Mouse (Mus musculus): ENCODE measurements around the gene Sh3gl3. TPM values are rescaled to one million over a fixed set of nuclear protein-coding genes. Genes with fewer than 3 reads are reported as not detected.

Sh3gl3 gene
- 3.7 TPM for polyA plus RNA-seq (2017; shearing (Covaris generic))

GRCm38 (mm10) chr7:82173540-82173939, at the start of gene Sh3gl3:
Gene Sh3gl3, plus strand, starts transcription at chr7:82173840.

GRCm38 (mm10) chr7:82335211-82336121, 161.8 kb downstream of the Sh3gl3 start, which contains the start of gene Adamtsl3:
Gene Adamtsl3, plus strand, starts transcription at chr7:82335694.

Other genes starting within 250 kb of the Sh3gl3 start
- 5.3 TPM for gene Hdgfl3, start 239.4 kb upstream of the Sh3gl3 start, polyA plus RNA-seq (2017; shearing (Covaris generic))
- not detected for gene Bnc1, start 181.5 kb upstream of the Sh3gl3 start, polyA plus RNA-seq (2017; shearing (Covaris generic))
- not detected for gene Adamtsl3, start 161.9 kb downstream of the Sh3gl3 start, polyA plus RNA-seq (2017; shearing (Covaris generic))

Measured in activated CD4-positive, CD25-positive, alpha-beta regulatory T cell, adult 9 weeks (primary cell).